Mouse (Mus musculus) c-Kit-positive CD71-positive TER-119-positive erythroid progenitor cells, embryonic 14.5 days (primary cell): Measurements from ENCODE around the gene Eif1ad.

Experiments used
- DNase-seq: peaks from one replicate; pipeline ENCODE4 v3.0.0-alpha.2; 2013; ENCODE audit warnings: low spot score

Eif1ad gene

GRCm38 (mm10) chr19:5419630-5420029, 53.1 kb downstream of the Eif1ad start:
- DNase-seq: no peak

- no peak for DNase-seq
Observed at GRCm38 (mm10) chr19:5420579-5420978, 54.0 kb downstream of the Eif1ad start.
